Mouse (Mus musculus) myocyte (in vitro differentiated cells): ENCODE results near the gene BC003965. TPM values are rescaled to one million over a fixed set of nuclear protein-coding genes. Genes with fewer than 3 reads are reported as not detected.

Experiments used
- H3K27me3 ChIP-seq: one replicate; pipeline ENCODE4 v1.6.1; 2011; ENCODE audit not compliant: control insufficient read depth, insufficient read depth, insufficient read length
- H3K36me3 ChIP-seq: one replicate; pipeline ENCODE4 v1.6.1; 2011; ENCODE audit not compliant: control insufficient read depth, insufficient read depth
- H3K4me2 ChIP-seq: one replicate; pipeline ENCODE4 v1.6.1; 2011; ENCODE audit warnings: low read depth, control low read depth
- H3K4me3 ChIP-seq: one replicate; pipeline ENCODE4 v1.5.1; 2011; ENCODE audit warnings: mild to moderate bottlenecking, control low read depth, moderate library complexity
- H3K79me2 ChIP-seq: one replicate; pipeline ENCODE4 v1.6.1; 2011; ENCODE audit not compliant: control insufficient read depth, insufficient read depth
- H3ac ChIP-seq: one replicate; pipeline ENCODE4 v1.6.1; 2011; ENCODE audit not compliant: control insufficient read depth, insufficient read length
- CEBPB ChIP-seq: IDR thresholded peaks from 2 replicates; pipeline ENCODE4 v1.6.1; 2011; ENCODE audit warnings: mild to moderate bottlenecking, moderate library complexity; ENCODE audit not compliant: poor library complexity, insufficient read depth, severe bottlenecking
- E2F4 ChIP-seq: IDR thresholded peaks from one replicate; pipeline ENCODE4 v1.6.1; 2011; ENCODE audit warnings: mild to moderate bottlenecking, control low read depth, moderate library complexity; ENCODE audit not compliant: insufficient read depth
- MAX ChIP-seq: IDR thresholded peaks from one replicate; pipeline ENCODE4 v1.6.1; 2011; ENCODE audit warnings: low read depth, mild to moderate bottlenecking, control low read depth
- MYOD1 ChIP-seq, 3 experiments: IDR thresholded peaks; one replicate each; pipeline ENCODE4 v1.6.1; 2011; ENCODE audit warnings: control low read depth in 2 of 3, low read depth in 2 of 3, mild to moderate bottlenecking in 2 of 3, moderate library complexity in 1 of 3; ENCODE audit not compliant: insufficient read length in 2 of 3, control insufficient read depth in 1 of 3
- MYOG ChIP-seq, 3 experiments: IDR thresholded peaks; one replicate each; pipeline ENCODE4 v1.6.1; 2011; ENCODE audit warnings: control low read depth in 2 of 3, low read depth in 2 of 3, mild to moderate bottlenecking in 2 of 3; ENCODE audit not compliant: insufficient read length in 2 of 3, control insufficient read depth in 1 of 3, insufficient read depth in 1 of 3
- POLR2A ChIP-seq: IDR thresholded peaks from one replicate; pipeline ENCODE4 v1.6.1; 2011; ENCODE audit warnings: low read depth, mild to moderate bottlenecking, control low read depth, moderate library complexity; ENCODE audit not compliant: insufficient read length
- POLR2AphosphoS2 ChIP-seq: IDR thresholded peaks from one replicate; pipeline ENCODE4 v1.6.1; 2011; ENCODE audit warnings: low read depth, control low read depth; ENCODE audit not compliant: insufficient read length
- REST ChIP-seq: IDR thresholded peaks from one replicate; pipeline ENCODE4 v1.6.1; 2011; ENCODE audit warnings: mild to moderate bottlenecking, control low read depth, moderate library complexity; ENCODE audit not compliant: insufficient read depth, insufficient read length
- SRF ChIP-seq: IDR thresholded peaks from one replicate; pipeline ENCODE4 v1.6.1; 2011; ENCODE audit warnings: low read depth; ENCODE audit not compliant: control insufficient read depth, insufficient read length
- TCF12 ChIP-seq: IDR thresholded peaks from one replicate; pipeline ENCODE4 v1.6.1; 2011; ENCODE audit warnings: mild to moderate bottlenecking, control low read depth; ENCODE audit not compliant: poor library complexity, insufficient read depth, severe bottlenecking
- TCF3 ChIP-seq: IDR thresholded peaks from one replicate; pipeline ENCODE4 v1.6.1; 2011; ENCODE audit warnings: low read depth, control low read depth; ENCODE audit not compliant: insufficient read length
- USF1 ChIP-seq: IDR thresholded peaks from one replicate; pipeline ENCODE4 v1.6.1; 2011; ENCODE audit warnings: low read depth, mild to moderate bottlenecking, control low read depth, moderate library complexity
- polyA plus RNA-seq: library from polyadenylated mRNA; unstranded; fragments of >200 nt; fragmentation: generic; extraction: Trizol; gene quantifications from one replicate; pipeline ENCODE4 v1.2.1, GENCODE M21; 2012; ENCODE audit warnings: missing spikeins

Gene BC003965
- polyA plus RNA-seq, 1 experiment: 13.7 TPM

GRCm38 (mm10) chr17:25189091-25189490 lies 4.7 kb downstream of the BC003965 start:
- H3K4me2 ChIP-seq: peak overlapping the region; percentile 91
- no peaks in the 10 kb centered on the region for H3K27me3 ChIP-seq

GRCm38 (mm10) chr17:25202401-25202800 lies 18.0 kb downstream of the BC003965 start:
- H3K79me2 ChIP-seq: no peaks in the 10 kb centered on the region
- no peak for TF ChIP-seq POLR2A
- no peak for TF ChIP-seq E2F4
- no peak for TF ChIP-seq REST
- no peak for TF ChIP-seq MAX
- TF ChIP-seq MYOD1 (IDR thresholded peaks at IDR 0.05; ENCODE audit: control insufficient read depth in 1 of 3, insufficient read length in 2 of 3, low read depth in 2 of 3): no peak
- no peak for TF ChIP-seq CEBPB
- no peak for TF ChIP-seq POLR2AphosphoS2
- no peak for TF ChIP-seq TCF12
- TF ChIP-seq USF1: no peak
- no peak for TF ChIP-seq MYOG (IDR thresholded peaks at IDR 0.05; ENCODE audit: control insufficient read depth in 1 of 3, insufficient read depth in 1 of 3, insufficient read length in 2 of 3, low read depth in 2 of 3)
- TF ChIP-seq TCF3: no peak
- H3ac ChIP-seq: no peak overlapping the region
- peaks cover 8% of the 10 kb centered on the region for H3K36me3 ChIP-seq
- no peak overlapping the region for H3K4me3 ChIP-seq
- no peak overlapping the region for H3K4me2 ChIP-seq
- H3K27me3 ChIP-seq: no peaks in the 10 kb centered on the region

More at GRCm38 (mm10) chr17:25189091-25189490, 4.7 kb downstream of the BC003965 start:
- peaks cover 8% of the 10 kb centered on the region for H3K36me3 ChIP-seq
- peak overlapping the region; percentile 65 for H3K4me3 ChIP-seq
- H3ac ChIP-seq: peak overlapping the region; percentile 63
- peaks cover 35% of the 10 kb centered on the region for H3K79me2 ChIP-seq
- no peak for TF ChIP-seq REST
- TF ChIP-seq TCF3: no peak
- no peak for TF ChIP-seq POLR2AphosphoS2
- no peak for TF ChIP-seq TCF12
- TF ChIP-seq USF1: no peak
- TF ChIP-seq POLR2A: no peak
- no peak for TF ChIP-seq SRF
- no peak for TF ChIP-seq MAX
- no peak for TF ChIP-seq MYOD1 (IDR thresholded peaks at IDR 0.05; ENCODE audit: control insufficient read depth in 1 of 3, insufficient read length in 2 of 3, low read depth in 2 of 3)
- no peak for TF ChIP-seq E2F4
- no peak for TF ChIP-seq MYOG (IDR thresholded peaks at IDR 0.05; ENCODE audit: control insufficient read depth in 1 of 3, insufficient read depth in 1 of 3, insufficient read length in 2 of 3, low read depth in 2 of 3)
- no peak for TF ChIP-seq CEBPB

DNA sequence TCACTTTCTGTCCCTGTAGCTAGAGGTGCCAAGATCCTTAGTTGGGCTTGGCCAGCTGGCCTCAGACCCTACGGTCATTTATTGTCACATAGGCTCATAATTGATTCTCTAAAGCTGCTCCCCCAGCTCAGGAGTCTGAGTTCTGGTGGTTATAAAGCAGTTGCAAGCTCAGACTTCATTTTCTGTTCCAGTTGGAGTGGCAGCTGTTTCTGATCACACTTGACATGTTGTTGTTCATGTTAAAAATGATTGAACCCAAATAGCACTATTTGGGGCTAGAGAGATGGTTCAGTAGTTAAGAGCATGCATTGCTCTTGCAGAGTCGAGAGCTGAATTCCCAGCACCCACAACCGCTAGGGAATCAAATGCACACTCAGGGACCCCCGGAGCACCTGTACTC lies 25.7 kb downstream of the BC003965 start:
- peaks cover 7% of the 10 kb centered on the region for H3K36me3 ChIP-seq
- no peaks in the 10 kb centered on the region for H3K79me2 ChIP-seq

GRCm38 (mm10) chr17:25210680-25211466 lies 26.5 kb downstream of the BC003965 start:
- H3K79me2 ChIP-seq: no peaks in the 10 kb centered on the region
- peaks cover 7% of the 10 kb centered on the region for H3K36me3 ChIP-seq
- peak overlapping the region; percentile 6 for H3K4me2 ChIP-seq
- no peaks in the 10 kb centered on the region for H3K27me3 ChIP-seq
- no peak overlapping the region for H3ac ChIP-seq
- H3K4me3 ChIP-seq: no peak overlapping the region
- TF ChIP-seq MYOD1 (IDR thresholded peaks at IDR 0.05; ENCODE audit: control insufficient read depth in 1 of 3, insufficient read length in 2 of 3, low read depth in 2 of 3) (peak; percentile 50 to 82 (median 79)), MYOG (IDR thresholded peaks at IDR 0.05; ENCODE audit: control insufficient read depth in 1 of 3, insufficient read depth in 1 of 3, insufficient read length in 2 of 3, low read depth in 2 of 3) (peak; percentile 61 to 86 (median 65)), TCF3 (peak; percentile 40), TCF12 (peak; percentile 52), SRF (no peak), E2F4 (no peak)

More for the DNA sequence above, 25.7 kb downstream of the BC003965 start:
- Histone ChIP-seq H3ac (no peak overlapping the region), H3K27me3 (no peaks in the 10 kb centered on the region), H3K4me2 (no peak overlapping the region), H3K4me3 (no peak overlapping the region)
- TF ChIP-seq REST (no peak), POLR2A (no peak), E2F4 (no peak), MYOG (IDR thresholded peaks at IDR 0.05; ENCODE audit: control insufficient read depth in 1 of 3, insufficient read depth in 1 of 3, insufficient read length in 2 of 3, low read depth in 2 of 3) (no peak), MYOD1 (IDR thresholded peaks at IDR 0.05; ENCODE audit: control insufficient read depth in 1 of 3, insufficient read length in 2 of 3, low read depth in 2 of 3) (no peak), TCF3 (no peak), TCF12 (no peak), MAX (no peak), USF1 (no peak), SRF (no peak)
